Comparison of ENCODE assay signal across 8 mouse cellular contexts in the genomic region with DNA sequence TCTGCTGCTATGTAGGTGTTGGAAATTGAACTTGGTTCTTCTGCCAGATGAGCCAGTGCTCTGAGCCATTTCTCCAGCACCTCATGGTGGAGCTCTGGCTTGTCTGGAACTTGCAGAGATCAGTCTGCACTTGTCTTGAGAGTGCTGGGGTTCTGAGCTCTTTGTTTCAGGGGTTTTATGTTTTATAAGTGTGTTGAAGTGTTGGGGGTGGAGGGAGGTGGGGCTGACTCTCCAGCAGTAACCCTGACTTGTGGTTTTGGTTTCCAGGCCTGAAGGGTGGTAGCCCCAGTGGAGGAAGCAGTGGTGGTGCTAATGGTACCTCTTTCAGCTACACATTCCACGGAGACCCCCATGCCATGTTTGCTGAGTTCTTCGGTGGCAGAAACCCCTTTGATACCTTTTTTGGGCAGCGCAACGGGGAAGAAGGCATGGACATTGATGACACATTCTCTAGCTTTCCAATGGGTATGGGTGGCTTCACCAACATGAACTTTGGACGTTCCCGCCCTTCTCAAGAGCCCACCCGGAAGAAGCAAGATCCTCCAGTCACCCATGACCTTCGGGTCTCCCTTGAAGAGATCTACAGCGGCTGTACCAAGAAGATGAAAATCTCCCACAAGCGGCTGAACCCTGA. TPM values are rescaled to one million over a fixed set of nuclear protein-coding genes. Genes with fewer than 3 reads are reported as not detected.
DNase-seq lines count a peak whose midpoint lies in the region; ATAC-seq and TF ChIP-seq lines count a peak whose summit lies in the region.

No protein-coding gene starts in this region.

- peaks cover 26% of the 10 kb centered on the region for H3K4me1 ChIP-seq in heart, embryonic 15.5 days (replicated peaks)
- H3K4me1 ChIP-seq in G1E (ENCODE audit: insufficient read depth, low read depth, low read length) = peaks cover 57% of the 10 kb centered on the region
- H3K4me1 ChIP-seq in hindbrain, embryonic 10.5 days (replicated peaks) = peaks cover 33% of the 10 kb centered on the region
- peaks cover 16% of the 10 kb centered on the region for H3K4me1 ChIP-seq in midbrain, embryonic 11.5 days (ENCODE audit: control insufficient read depth, insufficient read depth, low read length)

- H3K9me3 ChIP-seq in heart, embryonic 15.5 days (replicated peaks) = no peaks in the 10 kb centered on the region
- no peaks in the 10 kb centered on the region for H3K9me3 ChIP-seq in G1E (replicated peaks)
- H3K9me3 ChIP-seq in hindbrain, embryonic 10.5 days = no peaks in the 10 kb centered on the region
- H3K9me3 ChIP-seq in midbrain, embryonic 11.5 days (ENCODE audit: control insufficient read depth, low read length) = no peaks in the 10 kb centered on the region

- no peak for DNase-seq in heart, adult 18-20 months
- DNase-seq in G1E (ENCODE audit: low spot score) = peak; percentile 63
- DNase-seq in hindbrain, embryonic 10.5 days (ENCODE audit: low spot score) = no peak
- peak; percentile 84 for DNase-seq in midbrain, embryonic 11.5 days (ENCODE audit: low spot score, missing footprints)
- no peak for DNase-seq in c-Kit-positive CD71-positive TER-119-positive erythroid progenitor cells, embryonic 14.5 days (ENCODE audit: low spot score)
- DNase-seq in cerebellum, postnatal 36 days = no peak
- no peak for DNase-seq in cerebellum, postnatal 4 days (ENCODE audit: low spot score in 2 of 2)

- H3K27ac ChIP-seq in heart, embryonic 15.5 days = no peak overlapping the region
- H3K27ac ChIP-seq in hindbrain, embryonic 10.5 days = no peak overlapping the region
- H3K27ac ChIP-seq in midbrain, embryonic 11.5 days (ENCODE audit: low read depth, low read length) = no peak overlapping the region

- no peak for TF ChIP-seq CTCF in G1E (IDR thresholded peaks at IDR 0.05; ENCODE audit: low read depth, low read length)

- H3K4me3 ChIP-seq in heart, embryonic 15.5 days = peak overlapping the region; percentile 71
- H3K4me3 ChIP-seq in G1E (ENCODE audit: low read depth, low read length) = peak overlapping the region; percentile 82
- H3K4me3 ChIP-seq in hindbrain, embryonic 10.5 days = peak overlapping the region; percentile 80
- peak overlapping the region; percentile 77 for H3K4me3 ChIP-seq in midbrain, embryonic 11.5 days (ENCODE audit: low read depth, low read length)

- 87% methylated on average over 10 of the region's 10 CpGs for WGBS in heart, embryonic 15.5 days
- WGBS in hindbrain, embryonic 10.5 days = 95% methylated on average over 10 of the region's 10 CpGs
- WGBS in midbrain, embryonic 11.5 days = 93% methylated on average over 10 of the region's 10 CpGs

- no peak for ATAC-seq in heart, embryonic 15.5 days (replicated peaks; ENCODE audit: insufficient number of reproducible peaks, insufficient read depth, low FRiP score, low read depth)
- no peak for ATAC-seq in G1E (ENCODE audit: extremely low read depth, insufficient number of reproducible peaks, low FRiP score, poor library complexity, severe bottlenecking)
- ATAC-seq in midbrain, embryonic 11.5 days (ENCODE audit: low FRiP score) = no peak

- peak overlapping the region; percentile 74 for H3K4me2 ChIP-seq in heart, embryonic 15.5 days
- H3K4me2 ChIP-seq in midbrain, embryonic 11.5 days = peak overlapping the region; percentile 90

- peaks cover 36% of the 10 kb centered on the region for H3K36me3 ChIP-seq in heart, embryonic 15.5 days
- H3K36me3 ChIP-seq in G1E (replicated peaks) = peaks cover 63% of the 10 kb centered on the region
- H3K36me3 ChIP-seq in hindbrain, embryonic 10.5 days = peaks cover 50% of the 10 kb centered on the region
- H3K36me3 ChIP-seq in midbrain, embryonic 11.5 days (ENCODE audit: control insufficient read depth, insufficient read depth, low read length) = peaks cover 26% of the 10 kb centered on the region

- no peaks in the 10 kb centered on the region for H3K27me3 ChIP-seq in heart, embryonic 15.5 days
- no peaks in the 10 kb centered on the region for H3K27me3 ChIP-seq in G1E (ENCODE audit: insufficient read depth, low read length)
- H3K27me3 ChIP-seq in hindbrain, embryonic 10.5 days (ENCODE audit: insufficient read depth, poor library complexity, severe bottlenecking) = no peaks in the 10 kb centered on the region
- H3K27me3 ChIP-seq in midbrain, embryonic 11.5 days (ENCODE audit: control insufficient read depth, insufficient read depth, low read length) = no peaks in the 10 kb centered on the region

- peak overlapping the region; percentile 80 for H3K9ac ChIP-seq in heart, embryonic 15.5 days
- peak overlapping the region; percentile 86 for H3K9ac ChIP-seq in midbrain, embryonic 11.5 days (ENCODE audit: low read length)

RNA-seq across cellular contexts. Expression of a gene that starts 1.7 kb away (rescaled TPM):
- polyA plus RNA-seq in heart, embryonic 15.5 days (2015; fragmentation: Nextera tagmentation; extraction: Ambion mirVana) = 36.7 and 47.2 TPM in 2 replicates
- total RNA-seq in heart, adult 18-20 months (2021) = 10 to 100 TPM; 20.0 to 22.3 TPM
- total RNA-seq in G1E (2014; fragmentation: Nextera tagmentation) (44.4 and 44.8 TPM in 2 replicates), G1E (2017) (37.8 and 37.9 TPM in 2 replicates)
- 36.0 and 42.1 TPM in 2 replicates for polyA plus RNA-seq in G1E (2012)
- 71.9 and 84.2 TPM in 2 replicates for polyA plus RNA-seq in hindbrain, embryonic 10.5 days (2016; fragmentation: Nextera tagmentation; extraction: Ambion mirVana)
- 61.1 and 71.3 TPM in 2 replicates for polyA plus RNA-seq in midbrain, embryonic 11.5 days (2014; fragmentation: Nextera tagmentation; extraction: Ambion mirVana)

RNA-seq across cellular contexts. Expression of a gene that starts 1.9 kb away (rescaled TPM):
- polyA plus RNA-seq in heart, embryonic 15.5 days (2015; fragmentation: Nextera tagmentation; extraction: Ambion mirVana) = 349 and 431 TPM in 2 replicates
- total RNA-seq in heart, adult 18-20 months (2021) = 100 to 1,000 TPM; 487 to 510 TPM
- total RNA-seq in G1E (2014; fragmentation: Nextera tagmentation) = 305 and 398 TPM in 2 replicates
- total RNA-seq in G1E (2017) = 145 and 186 TPM in 2 replicates
- polyA plus RNA-seq in G1E (2012) = 168 and 216 TPM in 2 replicates
- 714 and 783 TPM in 2 replicates for polyA plus RNA-seq in hindbrain, embryonic 10.5 days (2016; fragmentation: Nextera tagmentation; extraction: Ambion mirVana)
- 680 and 686 TPM in 2 replicates for polyA plus RNA-seq in midbrain, embryonic 11.5 days (2014; fragmentation: Nextera tagmentation; extraction: Ambion mirVana)

RNA-seq across cellular contexts. Expression of a gene that starts 42.8 kb away (rescaled TPM):
- polyA plus RNA-seq in heart, embryonic 15.5 days (2015; fragmentation: Nextera tagmentation; extraction: Ambion mirVana) = 127 and 141 TPM in 2 replicates
- 10 to 100 TPM; 23.1 to 27.3 TPM for total RNA-seq in heart, adult 18-20 months (2021)
- total RNA-seq in G1E (2014; fragmentation: Nextera tagmentation) (27.7 and 37.7 TPM in 2 replicates), G1E (2017) (25.3 and 27.7 TPM in 2 replicates)
- polyA plus RNA-seq in G1E (2012) = 65.3 and 78.0 TPM in 2 replicates
- polyA plus RNA-seq in hindbrain, embryonic 10.5 days (2016; fragmentation: Nextera tagmentation; extraction: Ambion mirVana) = 221 and 240 TPM in 2 replicates
- polyA plus RNA-seq in midbrain, embryonic 11.5 days (2014; fragmentation: Nextera tagmentation; extraction: Ambion mirVana) = 184 TPM in 2 replicates

RNA-seq across cellular contexts. Expression of a gene that starts 43.2 kb away (rescaled TPM):
- 537 and 672 TPM in 2 replicates for polyA plus RNA-seq in heart, embryonic 15.5 days (2015; fragmentation: Nextera tagmentation; extraction: Ambion mirVana)
- total RNA-seq in heart, adult 18-20 months (2021) = 100 to 1,000 TPM; 661 to 773 TPM
- total RNA-seq in G1E (2014; fragmentation: Nextera tagmentation) = 37.5 and 68.9 TPM in 2 replicates
- 144 and 194 TPM in 2 replicates for total RNA-seq in G1E (2017)
- 213 and 233 TPM in 2 replicates for polyA plus RNA-seq in G1E (2012)
- 359 and 398 TPM in 2 replicates for polyA plus RNA-seq in hindbrain, embryonic 10.5 days (2016; fragmentation: Nextera tagmentation; extraction: Ambion mirVana)
- polyA plus RNA-seq in midbrain, embryonic 11.5 days (2014; fragmentation: Nextera tagmentation; extraction: Ambion mirVana) = 351 and 359 TPM in 2 replicates

RNA-seq across cellular contexts. Expression of a gene that starts 56.8 kb away (rescaled TPM):
- polyA plus RNA-seq in heart, embryonic 15.5 days (2015; fragmentation: Nextera tagmentation; extraction: Ambion mirVana) = 0.45 and 0.84 TPM in 2 replicates
- total RNA-seq in heart, adult 18-20 months (2021) = under 1 TPM; 0.07 to 0.41 TPM
- total RNA-seq in G1E (2014; fragmentation: Nextera tagmentation) (1.1 TPM in 1 of 2 replicates, not detected in the other), G1E (2017) (1.6 and 1.8 TPM in 2 replicates)
- 0.23 and 0.38 TPM in 2 replicates for polyA plus RNA-seq in G1E (2012)
- 0.58 and 0.62 TPM in 2 replicates for polyA plus RNA-seq in hindbrain, embryonic 10.5 days (2016; fragmentation: Nextera tagmentation; extraction: Ambion mirVana)
- 0.31 and 0.37 TPM in 2 replicates for polyA plus RNA-seq in midbrain, embryonic 11.5 days (2014; fragmentation: Nextera tagmentation; extraction: Ambion mirVana)

Comparison
In these comparisons a context has a peak if more than half of its experiments do, and no peak if none do; other contexts are left out.
1. DNase-seq: peak in G1E (single experiment) and midbrain, embryonic 11.5 days (single experiment); none in heart, adult 18-20 months (0 of 2), hindbrain, embryonic 10.5 days (single experiment), c-Kit-positive CD71-positive TER-119-positive erythroid progenitor cells, embryonic 14.5 days (single experiment), cerebellum, postnatal 36 days (0 of 2) and cerebellum, postnatal 4 days (0 of 2).
2. Peak in every context shown above with its lines, with median percentiles within 50 percentile points of each other: H3K4me3 ChIP-seq.